Mouse (Mus musculus) megakaryocyte, adult 5-6 weeks (primary cell): ENCODE measurements at regions not wholly inside any gene's neighbourhood (a gene's known extent, or its start where the extent isn't known, plus 50 kb on each side); places are given as distances from the start of the nearest gene placed in this dataset.

Experiments used
- ATAC-seq: 2 replicates; pipeline ENCODE4 v1.8.0; 2016; ENCODE audit warnings: mild to moderate bottlenecking, inconsistent platforms; ENCODE audit not compliant: poor library complexity, severe bottlenecking

GRCm38 (mm10) chr7:135767493-135767892 is 51.3 kb upstream of the Mki67 start:
- ATAC-seq: peak; percentile 35; the same call in 1 of the 2 replicates

DNA sequence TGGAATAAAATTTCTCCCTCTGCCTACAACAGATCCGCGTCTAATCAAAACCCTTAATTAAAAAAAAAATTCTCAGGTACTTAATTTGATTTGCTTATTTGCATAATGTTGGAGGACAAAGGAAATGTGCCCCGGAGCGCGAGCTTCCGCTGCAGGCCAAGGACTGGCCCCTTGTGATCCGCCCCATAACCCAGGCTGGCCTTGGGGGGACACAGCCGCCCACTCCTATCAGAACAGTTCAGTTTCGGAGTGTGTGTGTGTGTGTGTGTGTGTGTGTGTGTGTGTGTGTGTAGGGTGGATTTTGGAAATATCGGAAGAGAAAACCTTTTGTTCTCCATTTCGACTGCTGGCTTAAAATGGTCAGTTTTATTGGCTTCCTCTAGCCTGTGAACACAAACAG is 51.9 kb upstream of the Mki67 start:
- ATAC-seq: no peak

- ATAC-seq: peak; percentile 96
Measured at GRCm38 (mm10) chr7:135768592-135768991, 52.4 kb upstream of the Mki67 start.

GRCm38 (mm10) chr7:135769082-135769673 is 53.0 kb upstream of the Mki67 start:
- no peak for ATAC-seq

GRCm38 (mm10) chr7:135770051-135770450 is 53.9 kb upstream of the Mki67 start:
- no peak for ATAC-seq

DNA sequence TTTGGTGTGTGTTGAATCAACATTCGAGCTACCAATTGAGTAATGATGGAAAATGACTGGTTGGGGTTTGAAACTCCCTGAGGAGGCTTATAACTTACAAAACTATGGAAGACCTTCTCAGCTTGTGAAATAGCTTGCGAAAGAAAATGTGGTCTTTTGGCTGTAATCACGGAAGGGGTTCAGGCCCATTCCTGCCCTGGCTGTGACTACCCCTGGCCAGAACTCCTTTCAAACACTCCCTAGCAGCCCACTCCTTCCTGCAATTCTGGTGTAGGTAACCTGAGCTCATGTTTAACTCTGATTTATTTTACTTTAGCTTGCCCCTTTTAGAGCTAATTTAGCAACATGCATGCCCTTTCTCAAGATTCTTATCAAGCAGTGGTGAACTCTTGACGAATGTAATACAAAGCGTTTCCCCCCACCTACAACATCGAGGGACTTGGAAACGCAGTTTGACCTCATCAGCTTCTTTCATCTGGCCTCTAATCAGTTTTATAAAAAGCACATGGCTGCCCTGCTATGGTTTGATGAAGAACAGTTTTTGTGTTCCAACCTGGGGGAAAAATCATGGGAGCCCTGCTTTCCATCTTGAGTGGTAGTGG is 59.8 kb upstream of the Mki67 start:
- 0 out of 2 replicates have a peak, but pooled peaks have one; percentile 18 for ATAC-seq

- no peak for ATAC-seq
Measured at GRCm38 (mm10) chr7:135790167-135790566, 74.0 kb upstream of the Mki67 start.

DNA sequence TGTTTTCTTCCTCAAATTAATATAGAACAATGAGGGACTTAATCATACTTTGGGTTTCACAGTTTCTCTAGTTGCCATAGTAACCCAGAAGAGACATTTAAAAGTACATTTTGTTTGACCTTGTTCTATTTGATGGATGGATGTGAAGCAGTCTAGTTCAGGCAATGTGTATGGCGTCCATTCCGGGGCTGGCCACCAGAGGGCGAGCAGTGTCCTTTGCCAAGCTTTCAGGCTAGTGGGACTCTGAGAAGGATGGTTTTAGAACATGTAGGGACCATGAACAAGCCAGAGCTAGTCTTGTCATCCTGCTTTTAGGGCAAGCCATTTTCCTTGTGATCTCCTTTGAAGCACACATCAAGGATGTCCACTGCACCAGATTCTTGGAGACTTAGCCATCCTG is 74.8 kb upstream of the Mki67 start:
- peak; percentile 79 for ATAC-seq

GRCm38 (mm10) chr7:135791953-135792690 is 76.0 kb upstream of the Mki67 start:
- ATAC-seq: no peak

DNA sequence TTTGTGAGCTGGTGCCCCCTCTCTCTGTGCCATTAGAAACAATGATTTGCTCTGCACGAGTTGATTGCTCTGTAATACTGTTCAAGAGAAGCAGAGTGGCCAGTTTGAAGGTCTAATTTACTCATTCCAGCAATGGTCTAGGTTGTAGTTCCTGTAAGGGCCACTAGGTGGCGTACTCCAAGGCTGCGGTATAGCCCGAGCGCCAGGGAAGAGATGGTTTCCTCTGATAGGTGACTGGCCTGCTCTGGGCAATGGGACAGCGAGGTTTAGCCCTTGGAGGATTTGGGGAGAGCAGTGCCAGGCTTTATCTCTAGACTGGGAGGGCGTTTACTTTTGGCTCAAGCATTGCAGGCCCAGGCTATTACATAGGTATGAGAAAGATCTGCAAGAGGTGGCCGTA is 76.8 kb upstream of the Mki67 start:
- ATAC-seq: peak; percentile 77

GRCm38 (mm10) chr7:135794238-135794637 is 78.1 kb upstream of the Mki67 start:
- ATAC-seq: peak; percentile 53

DNA sequence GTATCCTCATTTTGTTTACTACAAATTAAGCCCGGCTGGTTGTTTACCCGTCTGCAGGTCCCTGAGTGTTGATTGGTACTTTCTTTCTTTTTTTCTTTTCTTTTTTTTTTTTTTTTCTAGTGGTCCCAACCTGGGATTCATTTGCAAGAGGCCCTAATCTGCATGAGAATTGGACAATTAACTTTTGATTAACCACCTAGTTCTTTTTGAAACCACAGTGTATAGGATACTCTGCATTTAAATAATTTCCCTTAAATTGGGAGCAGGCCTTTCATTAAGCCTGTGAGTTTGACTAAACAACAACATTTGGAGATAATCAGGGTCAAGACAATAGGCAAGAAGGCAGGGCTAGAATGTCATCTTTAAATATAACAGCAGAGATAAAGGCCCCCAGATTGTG is 78.5 kb upstream of the Mki67 start:
- no peak for ATAC-seq

- ATAC-seq: no peak
Measured at GRCm38 (mm10) chr7:135798441-135798840, 82.3 kb upstream of the Mki67 start.

- ATAC-seq: no peak
Measured at GRCm38 (mm10) chr7:135802598-135803121, 86.5 kb upstream of the Mki67 start.

- peak; percentile 25 for ATAC-seq
Measured at GRCm38 (mm10) chr7:135804730-135805129, 88.6 kb upstream of the Mki67 start.

GRCm38 (mm10) chr7:135806139-135806538 is 90.0 kb upstream of the Mki67 start:
- peak; percentile 60 for ATAC-seq

DNA sequence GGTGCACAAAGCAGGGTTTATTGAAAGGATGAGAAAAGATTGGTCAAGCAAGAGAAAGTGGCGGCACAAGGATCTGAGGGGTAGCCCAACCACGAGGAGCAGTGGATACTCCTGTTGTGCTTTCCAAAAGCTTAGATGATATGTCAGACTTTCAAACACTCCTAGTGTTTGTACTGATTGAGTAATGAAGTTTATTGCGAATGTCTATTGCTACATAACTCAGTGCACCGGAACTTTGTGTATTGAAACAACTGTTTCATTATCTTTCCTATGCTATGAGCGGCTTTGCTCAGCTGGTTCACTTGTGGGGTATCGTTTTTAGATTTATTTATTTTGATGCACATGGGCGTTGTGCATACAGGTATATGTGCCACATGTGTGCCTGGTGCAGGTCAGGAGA is 90.5 kb upstream of the Mki67 start:
- ATAC-seq: peak; percentile 66

- ATAC-seq: peak; percentile 30
Measured at GRCm38 (mm10) chr7:135809167-135809566, 93.0 kb upstream of the Mki67 start.

- peak; percentile 62 for ATAC-seq
Measured at GRCm38 (mm10) chr7:135809751-135810379, 93.7 kb upstream of the Mki67 start.

DNA sequence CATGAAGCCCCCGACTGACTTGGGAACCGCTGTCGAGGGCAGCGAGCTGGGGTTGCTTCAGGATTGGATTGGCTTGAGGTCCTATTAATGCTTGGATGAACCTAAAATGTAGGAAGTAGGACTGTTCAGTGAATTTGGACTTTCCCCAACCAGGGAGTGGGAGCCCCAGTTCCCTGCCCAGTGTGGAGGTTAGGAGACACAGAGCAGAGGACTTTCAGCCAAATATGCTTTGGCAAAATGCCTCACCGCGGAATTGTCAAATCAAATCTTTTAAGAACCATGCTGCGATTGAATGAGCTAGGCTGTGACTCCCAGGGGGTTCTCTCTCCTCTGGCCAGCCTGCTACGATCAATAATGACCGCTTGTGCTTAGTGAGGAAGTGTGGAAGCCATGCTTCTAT is 94.8 kb upstream of the Mki67 start:
- no peak for ATAC-seq

DNA sequence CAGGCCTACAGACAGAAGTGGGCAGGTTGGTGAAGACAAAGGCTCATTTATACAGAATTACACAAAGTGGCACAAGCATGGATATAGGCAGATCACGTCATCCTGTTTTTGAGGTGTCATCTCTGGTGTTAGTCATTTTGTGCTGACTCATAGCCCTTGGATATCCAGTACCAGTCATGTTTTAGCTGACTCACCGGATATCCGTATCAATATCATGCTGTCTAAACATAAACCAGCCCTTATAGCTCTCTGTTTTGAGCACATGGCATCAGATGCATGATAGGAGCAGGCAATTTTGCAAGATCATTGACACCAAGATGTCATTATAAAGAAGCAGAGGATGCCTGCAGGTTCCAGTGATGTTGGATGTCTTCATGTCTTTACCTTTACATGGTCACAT is 97.5 kb upstream of the Mki67 start:
- no peak for ATAC-seq
